8 mouse cellular contexts compared by ENCODE assay signal in the genomic region with DNA sequence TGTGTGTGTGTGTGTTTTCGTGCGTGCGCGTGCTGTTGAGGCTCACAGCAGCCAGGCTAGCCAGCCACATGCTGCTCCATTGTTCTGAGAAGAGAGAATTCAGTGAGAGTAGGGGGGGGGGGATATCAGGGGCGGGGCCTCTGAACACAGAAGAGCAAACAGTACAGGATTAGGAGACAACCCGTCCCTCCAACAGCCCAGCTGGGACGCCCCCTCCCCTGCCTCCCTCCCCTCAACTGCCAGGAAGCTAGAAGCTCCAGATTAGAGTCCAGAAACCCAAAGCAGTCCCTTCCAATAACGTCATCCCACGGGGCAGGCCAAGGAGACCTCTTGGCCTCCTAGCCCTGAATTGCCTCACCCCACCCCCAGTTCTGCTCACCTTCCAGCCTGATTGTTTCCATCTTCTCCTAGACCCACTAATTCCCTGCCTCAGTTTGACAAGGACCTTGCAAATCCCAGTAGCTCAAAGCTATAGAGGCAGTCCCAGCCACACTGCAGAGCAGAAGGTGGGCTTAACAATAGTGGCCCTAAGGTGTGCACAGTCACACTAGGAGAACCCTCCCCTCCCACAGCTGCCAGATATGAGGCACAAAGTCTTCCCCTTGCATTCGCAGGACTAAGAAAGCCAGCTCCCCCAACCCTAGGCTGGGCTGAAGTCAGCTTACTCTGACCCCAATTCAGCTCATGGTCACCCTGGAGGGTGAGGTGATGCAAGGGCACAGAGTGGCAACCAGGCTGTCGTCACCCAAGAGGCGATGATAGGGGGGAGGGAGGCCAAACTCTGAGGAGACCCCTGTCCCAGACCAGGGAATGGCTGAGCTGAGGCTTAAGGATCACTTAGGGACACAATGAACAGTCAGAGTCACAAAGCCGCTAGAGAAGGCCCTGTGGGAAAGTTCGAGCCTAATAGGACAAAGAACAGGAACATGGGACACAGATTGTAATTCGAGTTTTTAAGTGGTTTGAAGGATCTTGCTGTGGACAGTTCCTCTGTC. TPM values are rescaled to one million over a fixed set of nuclear protein-coding genes. Genes with fewer than 3 reads are reported as not detected.
DNase-seq lines count a peak whose midpoint lies in the region; ATAC-seq and TF ChIP-seq lines count a peak whose summit lies in the region.

No protein-coding gene starts in this region.

- peak overlapping the region; percentile 78; the same call in 1 of the 2 replicates for H3K27ac ChIP-seq in hindbrain, postnatal 0 days
- 0 out of 2 replicates have a peak overlapping the region, but pooled peaks have one; percentile 48 for H3K27ac ChIP-seq in midbrain, postnatal 0 days (ENCODE audit: low read depth, low read length)

- H3K27me3 ChIP-seq in hindbrain, postnatal 0 days (ENCODE audit: insufficient read depth, low read length): no peaks in the 10 kb centered on the region
- no peaks in the 10 kb centered on the region for H3K27me3 ChIP-seq in midbrain, postnatal 0 days (ENCODE audit: insufficient read depth, low read length)

- peak overlapping the region; percentile 77 for H3K4me2 ChIP-seq in hindbrain, postnatal 0 days (ENCODE audit: low read depth, low read length)
- peak overlapping the region; percentile 73 for H3K4me2 ChIP-seq in midbrain, postnatal 0 days (ENCODE audit: low read depth, low read length, poor library complexity, severe bottlenecking)

- H3K9ac ChIP-seq in hindbrain, postnatal 0 days (replicated peaks; ENCODE audit: low read length): peak overlapping the region; percentile 74
- peak overlapping the region; percentile 54 for H3K9ac ChIP-seq in midbrain, postnatal 0 days (replicated peaks; ENCODE audit: low read length, poor library complexity, severe bottlenecking)

- peak; percentile 45 for DNase-seq in layer of hippocampus, adult 9-11 months
- no peak for DNase-seq in layer of hippocampus, postnatal 14 days (ENCODE audit: low spot score in 2 of 2)
- DNase-seq in embryo, embryonic 10.5 days (ENCODE audit: low spot score): peak; percentile 76
- DNase-seq in hindbrain, postnatal 0 days (ENCODE audit: low spot score): peak; percentile 69
- DNase-seq in midbrain, postnatal 0 days (ENCODE audit: low spot score): peak; percentile 69
- no peak for DNase-seq in right cerebral cortex, adult 2 months (ENCODE audit: low spot score in 2 of 2)

- ATAC-seq in hindbrain, postnatal 0 days: peak; percentile 59
- ATAC-seq in midbrain, postnatal 0 days (ENCODE audit: low FRiP score): peak; percentile 61
- ATAC-seq in monocyte, adult 5-6 weeks (replicated peaks; ENCODE audit: insufficient number of reproducible peaks, low FRiP score, low TSS enrichment, poor library complexity, severe bottlenecking): no peak
- no peak for ATAC-seq in cerebellum, adult (ENCODE audit: insufficient number of reproducible peaks, low FRiP score, low TSS enrichment)

- peak overlapping the region; percentile 78 for H3K4me3 ChIP-seq in hindbrain, postnatal 0 days (ENCODE audit: low read length)
- peak overlapping the region; percentile 68 for H3K4me3 ChIP-seq in midbrain, postnatal 0 days (ENCODE audit: low read depth, low read length)

- H3K4me1 ChIP-seq in hindbrain, postnatal 0 days (ENCODE audit: insufficient read depth, low read length): peaks cover 26% of the 10 kb centered on the region; the same call in 1 of the 2 replicates
- H3K4me1 ChIP-seq in midbrain, postnatal 0 days (ENCODE audit: insufficient read depth, low read length): peaks cover 15% of the 10 kb centered on the region; the same call in 1 of the 2 replicates

- WGBS in hindbrain, postnatal 0 days: 7% methylated on average over 15 of the region's 15 CpGs
- WGBS in midbrain, postnatal 0 days: 5% methylated on average over 15 of the region's 15 CpGs

- TF ChIP-seq CTCF in hindbrain, postnatal 0 days (IDR thresholded peaks at IDR 0.05; ENCODE audit: low read depth): no peak
- TF ChIP-seq CTCF in midbrain, postnatal 0 days (IDR thresholded peaks at IDR 0.05): no peak

- no peaks in the 10 kb centered on the region for H3K36me3 ChIP-seq in hindbrain, postnatal 0 days (ENCODE audit: insufficient read depth, low read length)
- H3K36me3 ChIP-seq in midbrain, postnatal 0 days (ENCODE audit: insufficient read depth, low read length): no peaks in the 10 kb centered on the region

- no peaks in the 10 kb centered on the region for H3K9me3 ChIP-seq in hindbrain, postnatal 0 days (ENCODE audit: low read length)
- H3K9me3 ChIP-seq in midbrain, postnatal 0 days (ENCODE audit: low read length): no peaks in the 10 kb centered on the region

RNA-seq across cellular contexts. Expression of a gene that starts 1.6 kb away (rescaled TPM):
- total RNA-seq in layer of hippocampus, postnatal 14 days (2021): 10 to 100 TPM; 23.2 to 23.8 TPM
- total RNA-seq in hindbrain, postnatal 0 days (2014; rRNA removed): 120 and 127 TPM in 2 replicates
- 105 and 110 TPM in 2 replicates for polyA plus RNA-seq in hindbrain, postnatal 0 days (2015; fragmentation: Nextera tagmentation; extraction: Ambion mirVana)
- 117 and 124 TPM in 2 replicates for total RNA-seq in midbrain, postnatal 0 days (2014; rRNA removed)
- polyA plus RNA-seq in midbrain, postnatal 0 days (2015; fragmentation: Nextera tagmentation; extraction: Ambion mirVana): 98.5 and 100 TPM in 2 replicates
- 21.1 to 24.1 TPM (median 21.4 TPM) in 3 replicates for total RNA-seq in monocyte, adult 5-6 weeks (2017)

RNA-seq across cellular contexts. Expression of a gene that starts 10.2 kb away (rescaled TPM):
- total RNA-seq in layer of hippocampus, postnatal 14 days (2021): not detected
- total RNA-seq in hindbrain, postnatal 0 days (2014; rRNA removed): not detected in 2 replicates
- not detected in 2 replicates for polyA plus RNA-seq in hindbrain, postnatal 0 days (2015; fragmentation: Nextera tagmentation; extraction: Ambion mirVana)
- not detected in 2 replicates for total RNA-seq in midbrain, postnatal 0 days (2014; rRNA removed)
- not detected in 2 replicates for polyA plus RNA-seq in midbrain, postnatal 0 days (2015; fragmentation: Nextera tagmentation; extraction: Ambion mirVana)
- total RNA-seq in monocyte, adult 5-6 weeks (2017): 2.6 TPM in 1 of 3 replicates, not detected in the others

RNA-seq across cellular contexts. Expression of a gene that starts 32.8 kb away (rescaled TPM):
- total RNA-seq in layer of hippocampus, postnatal 14 days (2021): 10 to 100 TPM; 10.6 to 11.5 TPM
- total RNA-seq in hindbrain, postnatal 0 days (2014; rRNA removed): 18.9 and 19.1 TPM in 2 replicates
- polyA plus RNA-seq in hindbrain, postnatal 0 days (2015; fragmentation: Nextera tagmentation; extraction: Ambion mirVana): 14.5 and 15.7 TPM in 2 replicates
- total RNA-seq in midbrain, postnatal 0 days (2014; rRNA removed): 18.6 and 22.1 TPM in 2 replicates
- polyA plus RNA-seq in midbrain, postnatal 0 days (2015; fragmentation: Nextera tagmentation; extraction: Ambion mirVana): 16.1 and 17.6 TPM in 2 replicates
- 5.5 to 11.7 TPM (median 8.6 TPM) in 3 replicates for total RNA-seq in monocyte, adult 5-6 weeks (2017)

RNA-seq across cellular contexts. Expression of a gene that starts 32.9 kb away (rescaled TPM):
- total RNA-seq in layer of hippocampus, postnatal 14 days (2021): 10 to 100 TPM; 31.9 to 34.5 TPM
- 33.1 and 44.4 TPM in 2 replicates for total RNA-seq in hindbrain, postnatal 0 days (2014; rRNA removed)
- 25.7 and 28.5 TPM in 2 replicates for polyA plus RNA-seq in hindbrain, postnatal 0 days (2015; fragmentation: Nextera tagmentation; extraction: Ambion mirVana)
- 27.8 and 39.6 TPM in 2 replicates for total RNA-seq in midbrain, postnatal 0 days (2014; rRNA removed)
- 24.6 and 24.8 TPM in 2 replicates for polyA plus RNA-seq in midbrain, postnatal 0 days (2015; fragmentation: Nextera tagmentation; extraction: Ambion mirVana)
- total RNA-seq in monocyte, adult 5-6 weeks (2017): 54.1 to 79.6 TPM (median 75.7 TPM) in 3 replicates

Comparison
In these comparisons a context has a peak if more than half of its experiments do, and no peak if none do; other contexts are left out.
1. DNase-seq: peak in layer of hippocampus, adult 9-11 months (single experiment), embryo, embryonic 10.5 days (single experiment), hindbrain, postnatal 0 days (single experiment) and midbrain, postnatal 0 days (single experiment); none in layer of hippocampus, postnatal 14 days (0 of 2) and right cerebral cortex, adult 2 months (0 of 2).
2. ATAC-seq: peak in hindbrain, postnatal 0 days (single experiment) and midbrain, postnatal 0 days (single experiment); none in monocyte, adult 5-6 weeks (single experiment) and cerebellum, adult (single experiment).